Comparison of ENCODE assay signal across 15 mouse cellular contexts in the genomic region with DNA sequence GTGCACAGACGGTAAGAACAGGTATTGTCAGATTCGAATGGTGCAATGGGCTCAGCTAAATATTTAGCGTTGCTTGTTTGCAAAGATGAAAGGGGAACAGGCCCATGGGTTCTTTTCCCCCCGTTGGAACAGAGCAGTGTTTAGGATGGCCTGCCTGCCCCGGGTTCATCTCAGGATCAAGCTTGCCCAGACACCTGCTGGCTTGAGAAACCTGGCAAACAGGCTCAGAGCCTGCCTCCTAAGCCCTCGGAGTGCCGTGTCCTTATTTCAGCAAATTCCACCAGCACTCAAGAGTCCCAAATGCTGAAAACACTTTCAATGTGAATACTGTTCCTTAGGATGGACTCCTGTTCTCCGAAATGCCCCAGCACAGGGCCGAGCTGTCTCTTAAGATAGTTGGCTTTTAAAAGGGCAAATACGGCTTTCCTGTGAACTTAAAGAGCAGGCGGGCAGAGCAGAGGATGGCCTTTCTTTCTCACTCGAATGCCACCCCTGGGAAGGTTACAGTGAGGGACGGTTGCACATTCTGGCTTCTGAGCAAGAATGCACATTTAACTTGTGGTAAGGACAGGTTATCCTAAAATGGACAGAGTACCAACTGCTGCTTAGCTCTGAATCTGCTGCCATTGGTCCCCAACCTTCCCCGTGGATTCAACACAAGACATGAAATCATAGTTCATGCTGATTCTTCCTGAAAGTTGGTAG. TPM values are rescaled to one million over a fixed set of nuclear protein-coding genes. Genes with fewer than 3 reads are reported as not detected.
DNase-seq lines count a peak whose midpoint lies in the region; ATAC-seq and TF ChIP-seq lines count a peak whose summit lies in the region.
"Had no signal": no experiment of that assay in that cellular context is flagged by ENCODE, and none has a peak within 500 bp of the region (broad histone marks: within the 10 kb centered on the region; RNA-seq: fewer than 3 reads in every experiment).

No protein-coding gene starts in this region.

- DNase-seq in heart, postnatal 4 days = no peak
- DNase-seq in lung, postnatal 0 days (ENCODE audit: low spot score) = no peak
- no peak for DNase-seq in lung, postnatal 25 days (ENCODE audit: low spot score)
- no peak for DNase-seq in stomach, postnatal 0 days (ENCODE audit: low spot score)
- DNase-seq in gastrocnemius, postnatal 4 days (ENCODE audit: low spot score in 2 of 2) = no peak
- no peak for DNase-seq in adrenal gland, postnatal 14 days
- DNase-seq: kidney, adult 9 months; lung, postnatal 4 days had no signal

- H3K9ac ChIP-seq in heart, embryonic 11.5 days (ENCODE audit: low read depth, low read length) = no peak overlapping the region
- H3K9ac ChIP-seq in lung, postnatal 0 days (replicated peaks; ENCODE audit: low read depth) = no peak overlapping the region
- peak overlapping the region; percentile 2; the same call in 1 of the 2 replicates for H3K9ac ChIP-seq in heart, embryonic 15.5 days
- no peak overlapping the region for H3K9ac ChIP-seq in stomach, postnatal 0 days (ENCODE audit: low read length)
- H3K9ac ChIP-seq: hindbrain, embryonic 12.5 days; midbrain, embryonic 15.5 days; neural tube, embryonic 13.5 days had no signal

- H3K4me1 ChIP-seq in heart, embryonic 11.5 days (ENCODE audit: control insufficient read depth, insufficient read depth, low read length) = peaks cover 15% of the 10 kb centered on the region; the same call in 1 of the 2 replicates
- no peaks in the 10 kb centered on the region for H3K4me1 ChIP-seq in lung, postnatal 0 days (ENCODE audit: insufficient read depth, low read depth, low read length)
- peaks cover 29% of the 10 kb centered on the region for H3K4me1 ChIP-seq in heart, embryonic 15.5 days (replicated peaks)
- H3K4me1 ChIP-seq in stomach, postnatal 0 days (replicated peaks; ENCODE audit: control insufficient read depth, insufficient read depth) = no peaks in the 10 kb centered on the region
- H3K4me1 ChIP-seq: midbrain, embryonic 15.5 days; neural tube, embryonic 13.5 days had no signal

- H3K4me3 ChIP-seq in heart, embryonic 11.5 days (ENCODE audit: low read depth, low read length) = no peak overlapping the region
- no peak overlapping the region for H3K4me3 ChIP-seq in lung, postnatal 0 days (ENCODE audit: low read depth, low read length)
- H3K4me3 ChIP-seq in heart, embryonic 15.5 days = no peak overlapping the region
- no peak overlapping the region for H3K4me3 ChIP-seq in stomach, postnatal 0 days (ENCODE audit: low read depth, low read length)
- H3K4me3 ChIP-seq: hindbrain, embryonic 12.5 days; midbrain, embryonic 15.5 days; neural tube, embryonic 13.5 days had no signal

- TF ChIP-seq EP300 in lung, postnatal 0 days (IDR thresholded peaks at IDR 0.05) = no peak
- no peak for TF ChIP-seq EP300 in stomach, postnatal 0 days (optimal IDR thresholded peaks at IDR 0.05)

- H3K27me3 ChIP-seq in heart, embryonic 11.5 days (ENCODE audit: control insufficient read depth, insufficient read depth, low read length) = no peaks in the 10 kb centered on the region
- no peaks in the 10 kb centered on the region for H3K27me3 ChIP-seq in lung, postnatal 0 days (replicated peaks; ENCODE audit: insufficient read depth, low read length)
- H3K27me3 ChIP-seq in heart, embryonic 15.5 days = no peaks in the 10 kb centered on the region
- H3K27me3 ChIP-seq in stomach, postnatal 0 days (ENCODE audit: control insufficient read depth, insufficient read depth, low read length) = no peaks in the 10 kb centered on the region
- H3K27me3 ChIP-seq: hindbrain, embryonic 12.5 days; midbrain, embryonic 15.5 days; neural tube, embryonic 13.5 days; Patski had no signal

- ATAC-seq in heart, embryonic 11.5 days (replicated peaks; ENCODE audit: insufficient number of reproducible peaks, low FRiP score, low TSS enrichment) = no peak
- no peak for ATAC-seq in lung, postnatal 0 days
- ATAC-seq in heart, embryonic 15.5 days (replicated peaks; ENCODE audit: insufficient number of reproducible peaks, insufficient read depth, low FRiP score, low read depth) = no peak
- no peak for ATAC-seq in stomach, postnatal 0 days (ENCODE audit: low FRiP score, low TSS enrichment)
- ATAC-seq: midbrain, embryonic 15.5 days; Patski had no signal

- peaks cover 5% of the 10 kb centered on the region; the same call in 1 of the 2 replicates for H3K9me3 ChIP-seq in heart, embryonic 11.5 days (replicated peaks; ENCODE audit: control insufficient read depth, low read length)
- no peaks in the 10 kb centered on the region for H3K9me3 ChIP-seq in lung, postnatal 0 days (ENCODE audit: low read length)
- peaks cover 8% of the 10 kb centered on the region; the same call in 1 of the 2 replicates for H3K9me3 ChIP-seq in heart, embryonic 15.5 days (replicated peaks)
- no peaks in the 10 kb centered on the region for H3K9me3 ChIP-seq in stomach, postnatal 0 days (ENCODE audit: control insufficient read depth, low read length)
- H3K9me3 ChIP-seq: midbrain, embryonic 15.5 days had no signal

- H3K36me3 ChIP-seq in heart, embryonic 11.5 days (ENCODE audit: control insufficient read depth, insufficient read depth, low read length) = peaks cover 6% of the 10 kb centered on the region; the same call in 1 of the 2 replicates
- no peaks in the 10 kb centered on the region for H3K36me3 ChIP-seq in lung, postnatal 0 days (ENCODE audit: insufficient read depth, low read length)
- peaks cover 21% of the 10 kb centered on the region for H3K36me3 ChIP-seq in heart, embryonic 15.5 days
- peaks cover 7% of the 10 kb centered on the region; the same call in 1 of the 2 replicates for H3K36me3 ChIP-seq in stomach, postnatal 0 days (ENCODE audit: control insufficient read depth, insufficient read depth, low read length)

- 81% methylated on average over 14 of the region's 14 CpGs for WGBS in heart, embryonic 11.5 days (ENCODE audit: insufficient replicate concordance)
- 68% methylated on average over 14 of the region's 14 CpGs for whole genome bisulfite sequencing in lung, postnatal 0 days
- WGBS in heart, embryonic 15.5 days = 80% methylated on average over 14 of the region's 14 CpGs
- 63% methylated on average over 14 of the region's 14 CpGs for WGBS in stomach, postnatal 0 days

- H3K27ac ChIP-seq in heart, embryonic 11.5 days (ENCODE audit: low read depth, low read length) = 0 out of 2 replicates have a peak overlapping the region, but pooled peaks have one; percentile 66
- H3K27ac ChIP-seq in lung, postnatal 0 days (ENCODE audit: low read length) = 0 out of 2 replicates have a peak overlapping the region, but pooled peaks have one; percentile 54
- H3K27ac ChIP-seq in heart, embryonic 15.5 days = peak overlapping the region; percentile 87
- H3K27ac ChIP-seq in stomach, postnatal 0 days (replicated peaks) = peak overlapping the region; percentile 74
- H3K27ac ChIP-seq: hindbrain, embryonic 12.5 days; midbrain, embryonic 15.5 days; neural tube, embryonic 13.5 days had no signal

- H3K4me2 ChIP-seq in heart, embryonic 11.5 days = no peak overlapping the region
- H3K4me2 ChIP-seq in lung, postnatal 0 days (replicated peaks; ENCODE audit: low read depth, low read length) = no peak overlapping the region
- H3K4me2 ChIP-seq in heart, embryonic 15.5 days = no peak overlapping the region
- H3K4me2 ChIP-seq in stomach, postnatal 0 days (replicated peaks; ENCODE audit: low read depth) = no peak overlapping the region
- H3K4me2 ChIP-seq: hindbrain, embryonic 12.5 days; liver, embryonic 11.5 days; midbrain, embryonic 15.5 days; neural tube, embryonic 13.5 days had no signal

- no peak for TF ChIP-seq CTCF in lung, postnatal 0 days (IDR thresholded peaks at IDR 0.05)
- no peak for TF ChIP-seq CTCF in stomach, postnatal 0 days (IDR thresholded peaks at IDR 0.05; ENCODE audit: low read depth)

RNA-seq across cellular contexts. Expression of a gene that starts 55.7 kb away (rescaled TPM):
- polyA plus RNA-seq in heart, embryonic 11.5 days (2014; fragmentation: Nextera tagmentation; extraction: Ambion mirVana) = 22.7 and 24.7 TPM in 2 replicates
- total RNA-seq in heart, postnatal 4 days (2021) = 10 to 100 TPM; 34.6 to 35.2 TPM
- 31.8 and 32.5 TPM in 2 replicates for polyA plus RNA-seq in lung, postnatal 0 days (2015; fragmentation: Nextera tagmentation; extraction: Ambion mirVana)
- 28.7 and 29.8 TPM in 2 replicates for polyA plus RNA-seq in heart, embryonic 15.5 days (2015; fragmentation: Nextera tagmentation; extraction: Ambion mirVana)
- polyA plus RNA-seq in stomach, postnatal 0 days (2015; fragmentation: Nextera tagmentation; extraction: Ambion mirVana) = 13.9 and 15.3 TPM in 2 replicates
- total RNA-seq in gastrocnemius, postnatal 4 days (2021) = 10 to 100 TPM; 15.9 to 20.1 TPM
- 41.5 and 52.1 TPM in 2 replicates for total RNA-seq in adrenal gland, postnatal 14 days (2021)
